Mouse (Mus musculus) stomach, embryonic 14.5 days (tissue): ENCODE results near the gene Grm8. TPM values are rescaled to one million over a fixed set of nuclear protein-coding genes. Genes with fewer than 3 reads are reported as not detected.

Experiments used
- ATAC-seq: fragments of 200-750 bp; cut with Nextera tagmentation; 2 replicates; pipeline ENCODE4 v1.8.0; 2017; ENCODE audit warnings: low read depth, moderate TSS enrichment; ENCODE audit not compliant: insufficient number of reproducible peaks, insufficient read depth, low FRiP score
- H3K27ac ChIP-seq: fragments of 300-500 bp; sonication (generic); 2 replicates; pipeline ENCODE4 v1.5.1; 2014; ENCODE audit warnings: mild to moderate bottlenecking, low read length, moderate library complexity, mixed read lengths
- H3K27me3 ChIP-seq: fragments of 300-500 bp; sonication (generic); 2 replicates; pipeline ENCODE4 v1.6.1; 2014; ENCODE audit warnings: low read length, control low read depth, mixed read lengths; ENCODE audit not compliant: control insufficient read depth, insufficient read depth
- H3K36me3 ChIP-seq: fragments of 300-500 bp; sonication (generic); 2 replicates; pipeline ENCODE4 v1.6.1; 2014; ENCODE audit warnings: mild to moderate bottlenecking, control low read depth, low read length, moderate library complexity, mixed read lengths; ENCODE audit not compliant: control insufficient read depth, insufficient read depth
- H3K4me1 ChIP-seq: fragments of 300-500 bp; sonication (generic); 2 replicates; pipeline ENCODE4 v1.6.1; 2014; ENCODE audit warnings: low read length, control low read depth, mixed read lengths; ENCODE audit not compliant: control insufficient read depth, insufficient read depth
- H3K4me2 ChIP-seq: fragments of 300-500 bp; sonication (generic); replicated peaks from 2 replicates; pipeline ENCODE4 v1.6.1; 2014; ENCODE audit warnings: low read depth, low read length, control low read depth
- H3K4me3 ChIP-seq: fragments of 300-500 bp; sonication (generic); 2 replicates; pipeline ENCODE4 v1.5.1; 2014; ENCODE audit warnings: low read depth, low read length, control low read depth
- H3K9ac ChIP-seq: fragments of 300-500 bp; sonication (generic); replicated peaks from 2 replicates; pipeline ENCODE4 v1.6.1; 2014; ENCODE audit warnings: low read depth, mild to moderate bottlenecking, control low read depth, low read length, moderate library complexity, mixed read lengths
- H3K9me3 ChIP-seq: fragments of 300-500 bp; sonication (generic); 2 replicates; pipeline ENCODE4 v1.6.1; 2016; ENCODE audit warnings: low read depth, low read length, control low read depth; ENCODE audit not compliant: control insufficient read depth
- WGBS: fragments of 180-500 bp; shearing (Covaris S2); extraction: QIAGEN DNeasy Blood & Tissue Kit; methylation state at CpG from one replicate; pipeline ENCODE4 v1.1.7; 2014; 5-methylcytosine and 5-hydroxymethylcytosine counted together
- polyA plus RNA-seq: library from polyadenylated mRNA; unstranded; fragments of >200 nt; fragmentation: Nextera tagmentation; extraction: Ambion mirVana; gene quantifications from 2 replicates; pipeline ENCODE4 v1.2.1, GENCODE M21; 2014

The Grm8 gene
- polyA plus RNA-seq, 1 experiment from 2014 or later: 2.1 TPM

DNA sequence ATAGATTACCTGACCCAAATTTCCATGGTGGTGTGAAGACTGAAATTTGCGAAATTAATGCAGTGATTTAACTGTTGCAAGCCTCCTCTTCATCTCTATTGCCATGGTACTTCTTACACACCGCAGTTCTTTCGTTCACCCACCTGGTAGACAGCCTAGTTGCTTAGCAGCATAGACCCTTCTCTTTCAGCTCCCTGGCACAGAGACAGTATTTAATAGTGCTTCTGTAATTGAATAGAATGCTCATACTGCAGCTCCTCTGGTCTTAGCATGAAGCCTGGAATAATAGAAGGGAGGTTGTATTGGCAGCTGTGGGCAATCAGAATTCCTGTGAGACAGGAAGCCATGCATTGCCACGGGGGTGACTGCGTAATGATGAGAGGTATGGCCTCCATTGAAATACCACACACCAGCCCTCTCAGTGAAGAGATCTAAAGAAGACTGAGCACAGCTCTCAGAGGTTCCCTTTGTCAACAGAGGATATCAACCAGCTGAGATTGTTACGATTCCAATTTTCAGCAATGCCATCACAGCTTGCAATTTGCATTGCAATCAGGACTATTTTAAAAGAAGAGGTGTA, 178.6 kb downstream of the Grm8 start:
- no peak overlapping the region for H3K27ac ChIP-seq
- no peaks in the 10 kb centered on the region for H3K9me3 ChIP-seq
- no peaks in the 10 kb centered on the region for H3K36me3 ChIP-seq
- H3K27me3 ChIP-seq: no peaks in the 10 kb centered on the region
- ATAC-seq: no peak
- H3K4me1 ChIP-seq: no peaks in the 10 kb centered on the region
- 77% methylated on average over 6 of the region's 6 CpGs for WGBS
- no peak overlapping the region for H3K4me2 ChIP-seq
- no peak overlapping the region for H3K9ac ChIP-seq
- no peak overlapping the region for H3K4me3 ChIP-seq

- no peak overlapping the region for H3K4me3 ChIP-seq
- H3K4me1 ChIP-seq: no peaks in the 10 kb centered on the region
- no peak overlapping the region for H3K4me2 ChIP-seq
- no peak overlapping the region for H3K9ac ChIP-seq
- H3K9me3 ChIP-seq: no peaks in the 10 kb centered on the region
- H3K27me3 ChIP-seq: no peaks in the 10 kb centered on the region
- 85% methylated on average over 5 of the region's 5 CpGs for WGBS
- no peak overlapping the region for H3K27ac ChIP-seq
- no peak for ATAC-seq
- no peaks in the 10 kb centered on the region for H3K36me3 ChIP-seq
Measured at GRCm38 (mm10) chr6:27951433-27951832, 183.5 kb downstream of the Grm8 start.

DNA sequence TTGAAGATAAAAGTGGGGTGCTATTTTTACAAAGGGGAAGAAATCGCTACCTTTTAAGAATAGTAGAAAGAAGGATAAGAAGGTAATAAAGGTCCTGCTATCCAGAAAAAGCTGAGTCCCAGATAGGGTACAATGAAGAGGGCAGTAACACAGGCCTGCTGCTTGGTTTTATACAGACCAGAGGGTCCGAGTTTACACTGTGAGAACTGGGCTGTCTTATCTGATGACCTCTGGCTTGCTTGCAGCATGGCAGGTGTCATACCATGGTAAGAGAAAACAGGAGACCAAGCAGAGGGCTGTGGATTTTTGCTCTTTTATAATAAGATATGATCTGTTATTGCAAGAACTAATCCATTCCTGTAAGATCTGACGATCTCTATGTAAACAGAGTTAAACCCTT, 206.9 kb downstream of the Grm8 start:
- no peak for ATAC-seq
- Histone ChIP-seq H3K27ac (no peak overlapping the region), H3K36me3 (no peaks in the 10 kb centered on the region), H3K4me2 (no peak overlapping the region), H3K9ac (no peak overlapping the region), H3K9me3 (no peaks in the 10 kb centered on the region), H3K4me1 (no peaks in the 10 kb centered on the region), H3K27me3 (no peaks in the 10 kb centered on the region), H3K4me3 (no peak overlapping the region)
- 36% methylated on average over 3 of the region's 3 CpGs for WGBS

DNA sequence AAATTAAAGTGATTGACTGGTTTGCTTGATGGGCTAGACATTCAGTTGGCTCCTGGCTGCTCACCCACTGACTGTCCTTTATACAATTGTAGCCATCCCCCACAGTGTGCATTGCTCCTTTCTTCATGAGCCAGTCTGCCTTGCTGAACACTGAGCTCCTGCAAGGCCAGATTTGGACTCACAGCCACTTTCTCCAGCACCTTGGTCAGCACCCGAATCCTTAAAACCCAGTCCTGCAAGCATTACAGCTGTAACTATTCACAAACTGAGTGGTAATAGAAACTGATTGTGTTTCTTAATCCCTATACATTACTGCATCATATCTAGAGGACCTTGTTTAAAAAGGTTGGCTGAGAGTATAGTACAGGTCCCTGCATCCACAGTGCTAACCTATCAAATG, 221.7 kb downstream of the Grm8 start:
- Histone ChIP-seq H3K36me3 (no peaks in the 10 kb centered on the region), H3K4me2 (no peak overlapping the region), H3K27me3 (no peaks in the 10 kb centered on the region), H3K27ac (no peak overlapping the region), H3K4me1 (no peaks in the 10 kb centered on the region), H3K4me3 (no peak overlapping the region), H3K9ac (no peak overlapping the region), H3K9me3 (0 out of 2 replicates have a peak, but pooled peaks cover 3% of the 10 kb centered on the region)
- no peak for ATAC-seq
- WGBS: 51% methylated on average over 1 of the region's 1 CpGs

- ATAC-seq: no peak
- Histone ChIP-seq H3K4me2 (no peak overlapping the region), H3K27ac (no peak overlapping the region), H3K27me3 (no peaks in the 10 kb centered on the region), H3K9ac (no peak overlapping the region), H3K36me3 (no peaks in the 10 kb centered on the region), H3K9me3 (no peaks in the 10 kb centered on the region), H3K4me3 (no peak overlapping the region), H3K4me1 (no peaks in the 10 kb centered on the region)
Measured at GRCm38 (mm10) chr6:27904358-27904757, 230.6 kb downstream of the Grm8 start.

DNA sequence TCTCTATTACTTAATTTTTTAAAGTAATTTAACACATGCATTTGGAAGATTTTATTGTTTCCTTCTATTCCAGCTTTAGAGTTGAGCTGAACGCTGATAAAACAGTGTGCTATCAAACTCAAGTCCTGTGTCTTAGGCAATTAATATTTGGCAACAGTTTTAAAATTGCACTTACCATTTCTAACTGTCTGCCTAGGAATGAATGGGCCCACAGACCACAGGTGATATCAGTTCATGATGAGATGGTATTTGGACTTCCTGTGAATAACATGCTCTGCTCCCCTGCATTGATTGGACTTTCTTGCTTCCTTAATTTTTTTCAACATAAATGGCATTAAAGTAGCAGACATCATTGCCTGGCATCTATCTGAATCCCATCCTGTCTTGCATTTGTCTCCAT, 232.8 kb downstream of the Grm8 start:
- no peaks in the 10 kb centered on the region for H3K27me3 ChIP-seq
- H3K4me3 ChIP-seq: no peak overlapping the region
- H3K4me1 ChIP-seq: no peaks in the 10 kb centered on the region
- no peaks in the 10 kb centered on the region for H3K36me3 ChIP-seq
- no peak overlapping the region for H3K27ac ChIP-seq
- no peak overlapping the region for H3K9ac ChIP-seq
- 85% methylated on average over 1 of the region's 1 CpGs for WGBS
- no peaks in the 10 kb centered on the region for H3K9me3 ChIP-seq
- no peak for ATAC-seq
- H3K4me2 ChIP-seq: no peak overlapping the region

GRCm38 (mm10) chr6:27901396-27901795, 233.6 kb downstream of the Grm8 start:
- H3K4me1 ChIP-seq: no peaks in the 10 kb centered on the region

DNA sequence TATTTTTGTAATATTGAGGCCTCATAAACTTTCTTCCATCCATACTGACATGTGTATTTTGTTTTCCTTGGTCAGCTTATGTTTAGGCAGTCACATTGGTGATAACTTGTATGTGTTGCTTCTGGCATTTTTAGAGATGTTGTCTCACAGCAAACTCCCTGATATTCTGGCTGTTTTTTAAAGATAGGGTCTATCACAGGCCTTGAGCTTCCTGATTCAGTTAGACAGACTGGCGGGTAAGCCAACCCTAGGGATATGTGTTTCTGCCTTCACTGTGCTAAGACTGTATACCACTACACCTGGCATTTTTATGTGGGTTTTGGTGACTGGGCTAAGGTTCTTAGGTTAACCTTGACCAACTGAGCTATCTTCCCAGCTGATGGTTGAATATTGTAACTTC, 239.8 kb downstream of the Grm8 start:
- ATAC-seq: no peak
- H3K4me2 ChIP-seq: no peak overlapping the region
- H3K27ac ChIP-seq: no peak overlapping the region
- H3K27me3 ChIP-seq: no peaks in the 10 kb centered on the region
- H3K36me3 ChIP-seq: no peaks in the 10 kb centered on the region
- no peak overlapping the region for H3K4me3 ChIP-seq
- no peaks in the 10 kb centered on the region for H3K4me1 ChIP-seq
- no peak overlapping the region for H3K9ac ChIP-seq
- WGBS: 88% methylated on average over 1 of the region's 1 CpGs
- H3K9me3 ChIP-seq: no peaks in the 10 kb centered on the region

More at GRCm38 (mm10) chr6:27901396-27901795, 233.6 kb downstream of the Grm8 start:
- Histone ChIP-seq H3K4me2 (no peak overlapping the region), H3K27me3 (no peaks in the 10 kb centered on the region), H3K27ac (no peak overlapping the region), H3K4me3 (no peak overlapping the region), H3K9ac (no peak overlapping the region), H3K9me3 (no peaks in the 10 kb centered on the region), H3K36me3 (no peaks in the 10 kb centered on the region)
- 84% methylated on average over 3 of the region's 3 CpGs for WGBS
- ATAC-seq: no peak

GRCm38 (mm10) chr6:27892886-27893285, 242.1 kb downstream of the Grm8 start:
- Histone ChIP-seq H3K4me1 (no peaks in the 10 kb centered on the region), H3K4me2 (no peak overlapping the region), H3K4me3 (no peak overlapping the region), H3K27ac (no peak overlapping the region), H3K9me3 (no peaks in the 10 kb centered on the region), H3K36me3 (no peaks in the 10 kb centered on the region), H3K27me3 (no peaks in the 10 kb centered on the region), H3K9ac (no peak overlapping the region)
- ATAC-seq: no peak
- WGBS: 63% methylated on average over 1 of the region's 1 CpGs
